Mouse (Mus musculus): Measurements from ENCODE around the gene Nos1ap. TPM values are rescaled to one million over a fixed set of nuclear protein-coding genes. Genes with fewer than 3 reads are reported as not detected.

Nos1ap gene
- polyA plus RNA-seq, 1 experiment from 2014 or later: 6.8 TPM

DNA sequence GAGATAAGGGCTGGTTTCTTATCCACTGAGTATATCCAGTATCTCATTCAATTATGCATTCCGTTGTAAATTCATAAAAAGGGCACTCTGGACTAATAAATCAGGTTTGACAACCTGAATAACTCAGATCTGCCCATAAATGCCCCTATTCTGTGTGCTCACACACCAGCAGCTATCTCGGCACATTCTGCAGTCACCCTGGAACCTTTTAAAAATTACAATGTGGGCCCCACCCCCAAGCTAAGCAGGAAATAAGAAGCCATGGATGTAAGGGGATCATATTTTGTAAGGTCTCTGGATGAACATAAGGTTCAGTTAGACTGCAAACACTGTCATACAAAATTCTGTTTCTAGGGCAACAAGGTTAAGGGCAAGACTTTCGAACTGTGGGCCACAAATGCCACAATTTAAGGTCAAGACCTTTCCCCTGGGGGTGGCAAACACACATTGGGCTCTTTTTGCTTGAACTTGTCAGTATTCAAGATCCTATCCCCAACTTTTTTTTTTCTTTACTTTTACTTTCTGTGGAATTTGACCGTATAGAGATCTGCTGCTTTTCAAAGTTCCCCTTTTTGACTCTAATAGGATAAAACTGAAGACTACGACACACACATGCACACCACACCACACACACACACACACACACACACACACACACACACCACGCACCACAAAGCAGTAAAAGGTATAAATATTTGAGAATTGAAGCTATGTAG, 13.5 kb downstream of the Nos1ap start:
- no peak for DNase-seq (ENCODE audit: low spot score)
- no peak for ATAC-seq (ENCODE audit: low FRiP score, low TSS enrichment)
- Histone ChIP-seq H3K4me1 (replicated peaks; ENCODE audit: control insufficient read depth, insufficient read depth) (no peaks in the 10 kb centered on the region), H3K4me3 (ENCODE audit: low read depth, low read length) (no peak overlapping the region), H3K9ac (ENCODE audit: low read length) (no peak overlapping the region), H3K36me3 (ENCODE audit: control insufficient read depth, insufficient read depth, low read length) (no peaks in the 10 kb centered on the region), H3K4me2 (replicated peaks; ENCODE audit: low read depth) (no peak overlapping the region), H3K9me3 (ENCODE audit: control insufficient read depth, low read length) (no peaks in the 10 kb centered on the region), H3K27ac (replicated peaks) (no peak overlapping the region), H3K27me3 (ENCODE audit: control insufficient read depth, insufficient read depth, low read length) (no peaks in the 10 kb centered on the region)
- WGBS: 46% methylated on average over 6 of the region's 6 CpGs
- TF ChIP-seq CTCF (IDR thresholded peaks at IDR 0.05; ENCODE audit: low read depth) (no peak), EP300 (optimal IDR thresholded peaks at IDR 0.05) (no peak)

DNA sequence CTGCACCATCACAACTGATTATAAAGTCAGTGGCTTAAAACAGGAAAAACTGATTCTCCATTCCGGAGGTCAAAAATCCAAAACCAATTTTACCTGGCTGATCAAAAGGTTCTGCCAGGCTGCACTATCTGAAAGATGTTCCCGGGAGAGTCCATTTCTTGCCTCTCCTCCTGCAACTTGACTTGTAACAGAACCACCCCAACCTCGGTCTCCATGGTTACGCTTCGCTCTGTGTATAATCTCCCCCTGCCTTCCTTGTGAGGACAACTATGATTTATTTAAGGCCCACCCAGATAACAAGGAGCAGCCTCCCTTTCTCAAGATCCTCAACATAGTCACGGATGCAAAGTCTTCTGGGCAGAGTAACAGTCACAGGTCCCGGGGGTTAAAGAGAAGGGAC, 16.5 kb downstream of the Nos1ap start:
- no peak overlapping the region for H3K4me3 ChIP-seq (ENCODE audit: low read depth, low read length)
- 69% methylated on average over 7 of the region's 7 CpGs for WGBS
- no peak overlapping the region for H3K27ac ChIP-seq (replicated peaks)
- H3K4me2 ChIP-seq (replicated peaks; ENCODE audit: low read depth): no peak overlapping the region
- no peaks in the 10 kb centered on the region for H3K36me3 ChIP-seq (ENCODE audit: control insufficient read depth, insufficient read depth, low read length)
- ATAC-seq (ENCODE audit: low FRiP score, low TSS enrichment): no peak
- DNase-seq (ENCODE audit: low spot score): no peak
- TF ChIP-seq CTCF (IDR thresholded peaks at IDR 0.05; ENCODE audit: low read depth): no peak
- H3K9ac ChIP-seq (ENCODE audit: low read length): no peak overlapping the region
- no peaks in the 10 kb centered on the region for H3K4me1 ChIP-seq (replicated peaks; ENCODE audit: control insufficient read depth, insufficient read depth)
- no peaks in the 10 kb centered on the region for H3K27me3 ChIP-seq (ENCODE audit: control insufficient read depth, insufficient read depth, low read length)
- no peaks in the 10 kb centered on the region for H3K9me3 ChIP-seq (ENCODE audit: control insufficient read depth, low read length)

DNA sequence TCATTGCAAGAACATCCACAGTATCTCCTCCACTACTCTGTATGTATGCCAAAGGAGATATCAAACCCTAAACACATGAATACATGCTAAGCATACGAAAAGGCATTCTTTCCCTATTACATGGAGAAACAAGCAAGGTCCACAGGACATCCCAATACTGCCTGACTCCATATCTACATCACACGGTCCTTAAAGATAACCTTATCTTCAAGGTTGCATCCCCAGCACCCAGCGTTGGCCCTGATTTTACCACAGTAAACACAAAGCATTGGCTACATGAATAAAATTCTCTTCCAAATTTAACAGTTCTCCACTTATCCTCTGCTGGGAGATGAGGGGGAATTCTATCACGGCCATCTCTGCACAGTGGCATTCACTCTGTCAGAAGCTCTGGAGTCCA, 22.7 kb downstream of the Nos1ap start:
- no peak for ATAC-seq (ENCODE audit: low FRiP score, low TSS enrichment)
- H3K36me3 ChIP-seq (ENCODE audit: control insufficient read depth, insufficient read depth, low read length): no peaks in the 10 kb centered on the region
- no peaks in the 10 kb centered on the region for H3K4me1 ChIP-seq (replicated peaks; ENCODE audit: control insufficient read depth, insufficient read depth)
- H3K4me3 ChIP-seq (ENCODE audit: low read depth, low read length): no peak overlapping the region
- no peaks in the 10 kb centered on the region for H3K27me3 ChIP-seq (ENCODE audit: control insufficient read depth, insufficient read depth, low read length)
- 87% methylated on average over 4 of the region's 4 CpGs for WGBS
- no peaks in the 10 kb centered on the region for H3K9me3 ChIP-seq (ENCODE audit: control insufficient read depth, low read length)
- DNase-seq (ENCODE audit: low spot score): no peak
- no peak overlapping the region for H3K9ac ChIP-seq (ENCODE audit: low read length)
- no peak overlapping the region for H3K27ac ChIP-seq (replicated peaks)
- TF ChIP-seq EP300 (optimal IDR thresholded peaks at IDR 0.05) (no peak), CTCF (IDR thresholded peaks at IDR 0.05; ENCODE audit: low read depth) (no peak)
- no peak overlapping the region for H3K4me2 ChIP-seq (replicated peaks; ENCODE audit: low read depth)

DNA sequence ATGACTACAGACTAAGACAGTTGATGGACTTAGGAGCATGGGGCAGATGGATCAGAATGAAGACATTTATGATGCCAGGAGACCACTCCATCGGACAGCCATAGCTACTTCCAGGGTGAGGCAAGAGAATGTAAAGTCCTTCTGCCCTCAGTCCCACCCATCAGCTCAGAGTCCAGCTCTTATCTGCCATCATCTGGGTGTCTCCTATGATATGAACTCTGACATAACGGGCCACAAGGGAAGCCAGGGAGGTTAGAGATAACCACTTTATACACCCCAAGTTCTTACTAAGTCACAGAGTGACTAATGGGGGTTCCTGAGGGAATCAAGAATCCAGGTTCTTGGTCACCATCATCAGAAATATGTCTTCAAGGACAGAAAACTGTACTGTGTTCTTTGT, 23.1 kb downstream of the Nos1ap start:
- no peak overlapping the region for H3K4me3 ChIP-seq (ENCODE audit: low read depth, low read length)
- no peaks in the 10 kb centered on the region for H3K4me1 ChIP-seq (replicated peaks; ENCODE audit: control insufficient read depth, insufficient read depth)
- H3K36me3 ChIP-seq (ENCODE audit: control insufficient read depth, insufficient read depth, low read length): no peaks in the 10 kb centered on the region
- no peaks in the 10 kb centered on the region for H3K9me3 ChIP-seq (ENCODE audit: control insufficient read depth, low read length)
- ATAC-seq (ENCODE audit: low FRiP score, low TSS enrichment) (no peak), DNase-seq (ENCODE audit: low spot score) (no peak)
- TF ChIP-seq CTCF (IDR thresholded peaks at IDR 0.05; ENCODE audit: low read depth) (no peak), EP300 (optimal IDR thresholded peaks at IDR 0.05) (no peak)
- no peaks in the 10 kb centered on the region for H3K27me3 ChIP-seq (ENCODE audit: control insufficient read depth, insufficient read depth, low read length)
- H3K9ac ChIP-seq (ENCODE audit: low read length): no peak overlapping the region
- no peak overlapping the region for H3K4me2 ChIP-seq (replicated peaks; ENCODE audit: low read depth)
- H3K27ac ChIP-seq (replicated peaks): no peak overlapping the region
- WGBS: 84% methylated on average over 2 of the region's 2 CpGs

DNA sequence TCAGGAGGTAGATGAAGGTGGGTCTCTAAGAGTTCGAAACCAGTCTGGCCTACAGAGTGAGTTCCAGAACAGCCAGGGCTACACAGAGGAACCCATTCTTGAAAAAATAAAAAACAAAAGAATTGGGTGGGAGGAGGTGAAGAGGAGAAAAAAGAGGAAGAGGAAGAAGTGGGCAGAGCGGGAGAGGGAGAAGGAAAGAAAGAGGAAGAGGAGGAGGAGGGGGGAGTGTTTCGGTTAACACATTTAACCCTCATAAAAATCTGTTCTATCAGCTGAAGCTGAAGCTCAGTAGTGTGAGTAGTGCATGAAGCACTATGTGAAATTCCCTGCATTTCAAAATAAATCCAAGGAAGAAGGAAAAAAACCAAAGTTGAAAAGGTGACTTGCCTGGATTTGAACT, 24.7 kb downstream of the Nos1ap start:
- no peaks in the 10 kb centered on the region for H3K9me3 ChIP-seq (ENCODE audit: control insufficient read depth, low read length)
- ATAC-seq (ENCODE audit: low FRiP score, low TSS enrichment) (no peak), DNase-seq (ENCODE audit: low spot score) (no peak)
- H3K27me3 ChIP-seq (ENCODE audit: control insufficient read depth, insufficient read depth, low read length): no peaks in the 10 kb centered on the region
- H3K4me2 ChIP-seq (replicated peaks; ENCODE audit: low read depth): no peak overlapping the region
- H3K9ac ChIP-seq (ENCODE audit: low read length): no peak overlapping the region
- no peaks in the 10 kb centered on the region for H3K36me3 ChIP-seq (ENCODE audit: control insufficient read depth, insufficient read depth, low read length)
- no peak for TF ChIP-seq EP300 (optimal IDR thresholded peaks at IDR 0.05)
- TF ChIP-seq CTCF (IDR thresholded peaks at IDR 0.05; ENCODE audit: low read depth): no peak
- no peak overlapping the region for H3K4me3 ChIP-seq (ENCODE audit: low read depth, low read length)
- H3K4me1 ChIP-seq (replicated peaks; ENCODE audit: control insufficient read depth, insufficient read depth): no peaks in the 10 kb centered on the region
- WGBS: 86% methylated on average over 3 of the region's 3 CpGs
- H3K27ac ChIP-seq (replicated peaks): no peak overlapping the region

DNA sequence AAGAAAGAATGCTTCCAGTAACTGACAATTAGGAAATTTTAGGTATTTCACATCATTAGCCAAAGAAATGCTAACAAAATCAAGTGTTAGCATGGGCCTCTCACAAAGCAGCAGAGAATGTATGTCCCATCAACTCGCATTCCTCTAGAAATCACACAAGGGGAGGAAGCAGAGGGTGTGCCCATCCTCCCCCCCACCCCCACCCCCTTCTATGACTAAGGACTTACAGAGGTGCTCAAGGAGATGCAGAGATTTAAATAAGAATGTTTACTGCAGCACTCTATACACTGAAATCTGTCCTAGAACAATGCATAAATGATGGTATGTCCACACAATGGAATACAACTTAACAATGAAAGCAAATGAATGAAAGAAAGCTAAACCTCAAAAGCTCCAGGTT, 27.2 kb downstream of the Nos1ap start:
- no peaks in the 10 kb centered on the region for H3K9me3 ChIP-seq (ENCODE audit: control insufficient read depth, low read length)
- H3K27me3 ChIP-seq (ENCODE audit: control insufficient read depth, insufficient read depth, low read length): no peaks in the 10 kb centered on the region
- WGBS: 53% methylated on average over 1 of the region's 1 CpGs
- no peak overlapping the region for H3K27ac ChIP-seq (replicated peaks)
- H3K4me1 ChIP-seq (replicated peaks; ENCODE audit: control insufficient read depth, insufficient read depth): no peaks in the 10 kb centered on the region
- no peak for TF ChIP-seq CTCF (IDR thresholded peaks at IDR 0.05; ENCODE audit: low read depth)
- TF ChIP-seq EP300 (optimal IDR thresholded peaks at IDR 0.05): no peak
- no peaks in the 10 kb centered on the region for H3K36me3 ChIP-seq (ENCODE audit: control insufficient read depth, insufficient read depth, low read length)
- DNase-seq (ENCODE audit: low spot score) (no peak), ATAC-seq (ENCODE audit: low FRiP score, low TSS enrichment) (no peak)
- H3K4me2 ChIP-seq (replicated peaks; ENCODE audit: low read depth): no peak overlapping the region
- H3K4me3 ChIP-seq (ENCODE audit: low read depth, low read length): no peak overlapping the region
- H3K9ac ChIP-seq (ENCODE audit: low read length): no peak overlapping the region
